Mouse (Mus musculus): Measurements from ENCODE around the gene Fam107b. TPM values are rescaled to one million over a fixed set of nuclear protein-coding genes. Genes with fewer than 3 reads are reported as not detected.

The Fam107b gene
- polyA plus RNA-seq, 1 experiment from 2014 or later: 38.7 TPM

GRCm38 (mm10) chr2:3602599-3602998, 32.3 kb downstream of the Fam107b start:
- H3K4me1 ChIP-seq (replicated peaks; ENCODE audit: control insufficient read depth, insufficient read depth, low read length): no peaks in the 10 kb centered on the region
- 87% methylated on average over 3 of the region's 3 CpGs for WGBS
- ATAC-seq (ENCODE audit: low FRiP score): no peak
- H3K27ac ChIP-seq: no peak overlapping the region
- H3K27me3 ChIP-seq (ENCODE audit: control insufficient read depth, insufficient read depth, low read length): no peaks in the 10 kb centered on the region
- H3K4me3 ChIP-seq (replicated peaks; ENCODE audit: low read length): no peak overlapping the region
- H3K9ac ChIP-seq: no peak overlapping the region
- no peak overlapping the region for H3K4me2 ChIP-seq (replicated peaks)
- DNase-seq (ENCODE audit: low spot score): no peak
- no peaks in the 10 kb centered on the region for H3K9me3 ChIP-seq (ENCODE audit: control insufficient read depth, low read length)
- H3K36me3 ChIP-seq (replicated peaks; ENCODE audit: control insufficient read depth, insufficient read depth): no peaks in the 10 kb centered on the region

GRCm38 (mm10) chr2:3603181-3603580, 32.9 kb downstream of the Fam107b start:
- 89% methylated on average over 5 of the region's 5 CpGs for WGBS
- DNase-seq (ENCODE audit: low spot score) (no peak), ATAC-seq (ENCODE audit: low FRiP score) (no peak)
- H3K9me3 ChIP-seq (ENCODE audit: control insufficient read depth, low read length): no peaks in the 10 kb centered on the region
- H3K27ac ChIP-seq: no peak overlapping the region
- H3K9ac ChIP-seq: no peak overlapping the region
- no peaks in the 10 kb centered on the region for H3K36me3 ChIP-seq (replicated peaks; ENCODE audit: control insufficient read depth, insufficient read depth)
- H3K4me1 ChIP-seq (replicated peaks; ENCODE audit: control insufficient read depth, insufficient read depth, low read length): no peaks in the 10 kb centered on the region
- H3K27me3 ChIP-seq (ENCODE audit: control insufficient read depth, insufficient read depth, low read length): no peaks in the 10 kb centered on the region
- no peak overlapping the region for H3K4me2 ChIP-seq (replicated peaks)
- no peak overlapping the region for H3K4me3 ChIP-seq (replicated peaks; ENCODE audit: low read length)

- Histone ChIP-seq H3K27me3 (ENCODE audit: control insufficient read depth, insufficient read depth, low read length) (no peaks in the 10 kb centered on the region), H3K9me3 (ENCODE audit: control insufficient read depth, low read length) (no peaks in the 10 kb centered on the region), H3K4me1 (replicated peaks; ENCODE audit: control insufficient read depth, insufficient read depth, low read length) (0 out of 2 replicates have a peak, but pooled peaks cover 5% of the 10 kb centered on the region), H3K27ac (peak overlapping the region; percentile 64), H3K9ac (peak overlapping the region; percentile 17; the same call in 1 of the 2 replicates), H3K4me2 (replicated peaks) (0 out of 2 replicates have a peak overlapping the region, but pooled peaks have one; percentile 15), H3K4me3 (replicated peaks; ENCODE audit: low read length) (no peak overlapping the region), H3K36me3 (replicated peaks; ENCODE audit: control insufficient read depth, insufficient read depth) (no peaks in the 10 kb centered on the region)
- peak; percentile 49 for DNase-seq (ENCODE audit: low spot score)
- WGBS: 42% methylated on average over 8 of the region's 8 CpGs
- ATAC-seq (ENCODE audit: low FRiP score): peak; percentile 79; the same call in 1 of the 2 replicates
Measured at GRCm38 (mm10) chr2:3608868-3609854, 38.9 kb downstream of the Fam107b start.

GRCm38 (mm10) chr2:3618446-3618845, 48.2 kb downstream of the Fam107b start:
- no peak for DNase-seq (ENCODE audit: low spot score)
- Histone ChIP-seq H3K9ac (no peak overlapping the region), H3K4me3 (replicated peaks; ENCODE audit: low read length) (no peak overlapping the region), H3K4me2 (replicated peaks) (no peak overlapping the region), H3K4me1 (replicated peaks; ENCODE audit: control insufficient read depth, insufficient read depth, low read length) (no peaks in the 10 kb centered on the region), H3K9me3 (ENCODE audit: control insufficient read depth, low read length) (no peaks in the 10 kb centered on the region), H3K36me3 (replicated peaks; ENCODE audit: control insufficient read depth, insufficient read depth) (no peaks in the 10 kb centered on the region), H3K27ac (no peak overlapping the region), H3K27me3 (ENCODE audit: control insufficient read depth, insufficient read depth, low read length) (no peaks in the 10 kb centered on the region)
- WGBS: 91% methylated on average over 1 of the region's 1 CpGs
- ATAC-seq (ENCODE audit: low FRiP score): no peak

- 83% methylated on average over 6 of the region's 6 CpGs for WGBS
- H3K4me2 ChIP-seq (replicated peaks): no peak overlapping the region
- no peak overlapping the region for H3K27ac ChIP-seq
- DNase-seq (ENCODE audit: low spot score) (no peak), ATAC-seq (ENCODE audit: low FRiP score) (no peak)
- H3K4me1 ChIP-seq (replicated peaks; ENCODE audit: control insufficient read depth, insufficient read depth, low read length): no peaks in the 10 kb centered on the region
- H3K9me3 ChIP-seq (ENCODE audit: control insufficient read depth, low read length): no peaks in the 10 kb centered on the region
- H3K27me3 ChIP-seq (ENCODE audit: control insufficient read depth, insufficient read depth, low read length): no peaks in the 10 kb centered on the region
- no peaks in the 10 kb centered on the region for H3K36me3 ChIP-seq (replicated peaks; ENCODE audit: control insufficient read depth, insufficient read depth)
- no peak overlapping the region for H3K9ac ChIP-seq
- no peak overlapping the region for H3K4me3 ChIP-seq (replicated peaks; ENCODE audit: low read length)
Measured at GRCm38 (mm10) chr2:3621568-3621967, 51.3 kb downstream of the Fam107b start.

GRCm38 (mm10) chr2:3622158-3622557, 51.9 kb downstream of the Fam107b start:
- Histone ChIP-seq H3K36me3 (replicated peaks; ENCODE audit: control insufficient read depth, insufficient read depth) (no peaks in the 10 kb centered on the region), H3K4me3 (replicated peaks; ENCODE audit: low read length) (no peak overlapping the region), H3K4me2 (replicated peaks) (no peak overlapping the region), H3K27me3 (ENCODE audit: control insufficient read depth, insufficient read depth, low read length) (no peaks in the 10 kb centered on the region), H3K9me3 (ENCODE audit: control insufficient read depth, low read length) (no peaks in the 10 kb centered on the region), H3K27ac (no peak overlapping the region), H3K4me1 (replicated peaks; ENCODE audit: control insufficient read depth, insufficient read depth, low read length) (no peaks in the 10 kb centered on the region), H3K9ac (no peak overlapping the region)
- ATAC-seq (ENCODE audit: low FRiP score) (no peak), DNase-seq (ENCODE audit: low spot score) (no peak)
- WGBS: 89% methylated on average over 2 of the region's 2 CpGs

- DNase-seq (ENCODE audit: low spot score): no peak
- no peaks in the 10 kb centered on the region for H3K27me3 ChIP-seq (ENCODE audit: control insufficient read depth, insufficient read depth, low read length)
Measured at GRCm38 (mm10) chr2:3623207-3623980, 53.1 kb downstream of the Fam107b start.

GRCm38 (mm10) chr2:3623981-3624584, 53.8 kb downstream of the Fam107b start:
- H3K27ac ChIP-seq: no peak overlapping the region
- ATAC-seq (ENCODE audit: low FRiP score): no peak
- H3K27me3 ChIP-seq (ENCODE audit: control insufficient read depth, insufficient read depth, low read length): no peaks in the 10 kb centered on the region
- no peaks in the 10 kb centered on the region for H3K9me3 ChIP-seq (ENCODE audit: control insufficient read depth, low read length)
- no peaks in the 10 kb centered on the region for H3K36me3 ChIP-seq (replicated peaks; ENCODE audit: control insufficient read depth, insufficient read depth)
- H3K4me1 ChIP-seq (replicated peaks; ENCODE audit: control insufficient read depth, insufficient read depth, low read length): no peaks in the 10 kb centered on the region
- DNase-seq (ENCODE audit: low spot score): no peak
- H3K9ac ChIP-seq: no peak overlapping the region
- no peak overlapping the region for H3K4me2 ChIP-seq (replicated peaks)
- 91% methylated on average over 7 of the region's 7 CpGs for WGBS
- H3K4me3 ChIP-seq (replicated peaks; ENCODE audit: low read length): no peak overlapping the region

More at GRCm38 (mm10) chr2:3623207-3623980, 53.1 kb downstream of the Fam107b start:
- no peak for ATAC-seq (ENCODE audit: low FRiP score)
- Histone ChIP-seq H3K4me2 (replicated peaks) (no peak overlapping the region), H3K36me3 (replicated peaks; ENCODE audit: control insufficient read depth, insufficient read depth) (no peaks in the 10 kb centered on the region), H3K9ac (no peak overlapping the region), H3K9me3 (ENCODE audit: control insufficient read depth, low read length) (no peaks in the 10 kb centered on the region), H3K4me3 (replicated peaks; ENCODE audit: low read length) (no peak overlapping the region), H3K4me1 (replicated peaks; ENCODE audit: control insufficient read depth, insufficient read depth, low read length) (no peaks in the 10 kb centered on the region), H3K27ac (no peak overlapping the region)
- 95% methylated on average over 7 of the region's 7 CpGs for WGBS

- Histone ChIP-seq H3K27me3 (ENCODE audit: control insufficient read depth, insufficient read depth, low read length) (no peaks in the 10 kb centered on the region), H3K4me3 (replicated peaks; ENCODE audit: low read length) (no peak overlapping the region), H3K9me3 (ENCODE audit: control insufficient read depth, low read length) (no peaks in the 10 kb centered on the region), H3K4me1 (replicated peaks; ENCODE audit: control insufficient read depth, insufficient read depth, low read length) (no peaks in the 10 kb centered on the region), H3K36me3 (replicated peaks; ENCODE audit: control insufficient read depth, insufficient read depth) (no peaks in the 10 kb centered on the region), H3K9ac (no peak overlapping the region), H3K27ac (no peak overlapping the region), H3K4me2 (replicated peaks) (no peak overlapping the region)
- 86% methylated on average over 6 of the region's 6 CpGs for WGBS
- DNase-seq (ENCODE audit: low spot score): no peak
- no peak for ATAC-seq (ENCODE audit: low FRiP score)
Measured at GRCm38 (mm10) chr2:3629096-3629495, 58.8 kb downstream of the Fam107b start.

Measured in hindbrain, embryonic 14.5 days (tissue).